Mouse (Mus musculus) olfactory bulb, adult 2 months (tissue): ENCODE measurements at regions not wholly inside any gene's neighbourhood (a gene's known extent, or its start where the extent isn't known, plus 50 kb on each side); places are given as distances from the start of the nearest gene placed in this dataset.

ENCODE experiments used
- CTCF ChIP-seq: fragments of 200-500 bp; IDR thresholded peaks from 2 replicates; pipeline ENCODE4 v1.5.1; 2012; ENCODE audit warnings: low read depth, mild to moderate bottlenecking, low read length, moderate library complexity; ENCODE audit not compliant: insufficient read depth
- POLR2A ChIP-seq: fragments of 200-500 bp; IDR thresholded peaks from 2 replicates; pipeline ENCODE4 v1.6.1; 2012; ENCODE audit warnings: mild to moderate bottlenecking, low read depth, low read length, moderate library complexity; ENCODE audit not compliant: insufficient read depth

DNA sequence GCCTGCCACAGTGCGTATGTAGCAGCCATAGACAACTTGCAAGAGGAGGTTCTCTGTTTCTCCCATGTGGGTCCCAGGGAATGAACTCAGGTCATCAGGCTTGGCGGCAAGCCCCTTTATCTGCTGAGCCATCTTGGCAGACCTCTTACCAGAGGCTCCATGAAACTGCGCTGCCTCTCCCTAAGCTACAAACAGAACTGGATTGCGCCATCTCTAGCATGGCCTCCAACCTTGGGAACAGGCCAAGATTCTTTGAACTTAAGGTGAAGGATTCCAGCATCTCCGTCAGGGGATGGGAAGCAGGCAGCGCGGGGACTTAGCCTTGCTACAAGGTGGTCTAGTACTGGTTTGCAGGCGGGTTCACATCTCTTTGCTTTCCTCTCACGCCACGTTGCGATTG is 201.8 kb upstream of the Kazn start:
- TF ChIP-seq CTCF (no peak), POLR2A (no peak)
